Mouse (Mus musculus): ENCODE data around the gene Lrp4.

Gene Lrp4

DNA sequence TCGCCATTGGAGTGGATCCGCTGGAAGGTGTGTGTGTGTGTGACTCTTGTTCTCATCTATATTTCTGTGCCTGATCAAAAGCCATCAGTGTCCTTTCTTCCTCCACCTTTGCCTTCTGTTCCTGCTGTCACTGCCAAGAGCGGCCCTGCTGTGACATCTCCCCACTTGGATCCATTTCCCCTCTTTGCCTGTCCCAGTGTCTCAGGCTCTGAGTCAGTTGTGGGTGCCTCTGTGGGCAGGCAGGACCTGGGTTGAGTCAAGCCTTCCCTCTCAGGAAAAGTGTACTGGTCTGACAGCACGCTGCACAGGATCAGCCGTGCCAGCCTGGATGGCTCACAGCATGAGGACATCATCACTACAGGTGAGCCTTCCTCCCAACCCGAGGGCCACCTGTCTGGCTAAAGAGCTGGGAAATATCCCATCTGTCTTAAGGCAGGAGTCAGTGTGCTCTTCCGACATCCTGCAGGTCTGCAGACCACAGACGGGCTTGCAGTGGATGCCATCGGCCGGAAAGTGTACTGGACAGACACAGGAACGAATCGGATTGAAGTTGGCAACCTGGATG lies 34.8 kb downstream of the Lrp4 start:
- no peak for DNase-seq

- DNase-seq: no peak
These were observed 36.7 kb downstream of the Lrp4 start for GRCm38 (mm10) chr2:91493981-91494380.

DNA sequence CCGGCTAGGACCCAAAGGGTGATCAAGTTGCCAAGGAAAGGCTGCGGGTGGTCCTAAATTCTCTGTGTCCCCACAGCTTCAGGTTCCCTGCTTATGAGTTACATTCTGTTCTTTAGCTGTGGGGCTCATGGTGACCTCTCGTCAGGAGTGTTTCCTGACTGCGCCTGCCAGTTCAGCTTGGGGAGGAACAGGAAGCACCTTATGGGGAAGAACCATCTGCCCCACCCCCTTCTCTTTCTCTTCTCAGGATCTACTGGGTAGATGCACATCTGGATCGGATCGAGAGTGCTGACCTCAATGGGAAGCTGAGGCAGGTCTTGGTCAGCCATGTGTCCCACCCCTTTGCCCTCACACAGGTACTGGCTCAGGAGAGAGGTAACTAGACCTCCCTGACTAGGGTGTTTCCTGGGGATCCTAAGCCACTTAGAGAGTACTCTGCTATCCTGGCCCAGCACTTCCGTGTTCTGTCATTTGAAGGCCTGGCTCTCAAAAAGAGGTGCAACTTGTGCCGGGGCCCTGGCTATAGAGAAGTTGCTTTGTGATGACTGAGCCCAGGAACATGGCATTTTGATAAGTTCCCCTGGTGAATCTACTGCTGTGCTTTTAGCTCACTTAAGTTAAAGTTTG lies 40.9 kb downstream of the Lrp4 start:
- peak; percentile 29 for DNase-seq

GRCm38 (mm10) chr2:91508076-91508475 lies 50.8 kb downstream of the Lrp4 start:
- DNase-seq: no peak

DNA sequence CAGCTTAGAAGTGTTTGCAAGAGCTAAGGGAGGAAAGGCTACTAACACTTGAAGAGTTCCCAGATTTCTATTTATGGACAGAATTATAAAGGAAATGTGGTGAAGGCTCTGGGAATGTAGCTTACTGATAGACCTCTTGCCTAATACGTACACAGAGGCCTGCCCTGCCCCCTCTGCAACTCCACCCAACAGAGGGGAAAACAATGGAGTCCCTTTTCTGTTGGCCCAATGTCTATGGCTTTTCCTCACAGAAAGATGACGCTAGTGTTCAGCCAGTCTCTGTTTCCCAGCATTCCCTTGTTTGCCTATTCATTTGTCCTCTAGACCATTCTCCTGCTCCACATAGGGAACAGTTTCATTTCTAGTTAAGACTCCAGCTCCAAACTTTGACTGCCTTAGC lies 59.9 kb downstream of the Lrp4 start:
- no peak for DNase-seq

DNA sequence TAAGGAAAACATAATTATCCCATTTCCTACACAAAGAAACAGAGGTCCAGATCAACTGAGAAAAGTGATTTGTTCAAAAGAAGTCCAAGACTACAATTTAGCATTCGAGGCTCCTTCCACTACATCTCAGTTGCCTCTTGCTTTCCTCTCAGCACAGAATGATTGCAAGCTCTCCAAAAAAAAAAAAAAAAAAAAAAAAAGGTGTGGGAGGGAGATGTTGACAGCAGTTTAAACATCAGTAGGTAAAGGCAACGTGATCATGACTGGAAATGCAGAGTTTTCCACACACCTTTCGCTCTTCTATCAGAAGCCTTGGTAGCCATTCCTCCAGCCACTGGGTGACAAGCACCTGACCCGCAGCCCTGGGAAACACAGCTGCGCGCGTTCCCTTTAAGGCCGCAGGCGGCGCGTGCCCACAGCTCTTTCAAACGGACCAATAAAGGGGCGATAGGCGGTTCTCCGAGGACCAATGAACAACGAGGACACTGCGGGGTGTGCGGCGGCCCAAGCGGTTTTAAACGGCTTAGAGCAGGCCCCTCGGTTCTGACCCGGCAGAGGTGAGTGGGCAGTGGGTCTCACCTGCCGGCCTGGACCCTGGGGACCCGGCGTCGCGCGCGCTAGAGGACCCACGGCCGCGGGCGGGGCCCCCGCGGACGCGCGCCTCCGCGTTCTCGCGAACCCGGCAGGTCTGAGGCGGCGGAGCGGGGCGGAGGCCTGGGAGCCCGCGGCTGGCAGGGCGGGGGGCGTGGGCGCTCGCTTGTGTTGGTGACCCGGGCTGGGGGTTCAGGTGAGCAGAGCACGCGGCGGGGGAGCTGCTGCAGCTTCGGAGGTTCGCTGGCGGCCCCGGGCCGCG lies 69.2 kb downstream of the Lrp4 start, which contains the start of gene Ckap5:
Ckap5 (plus strand) TSS at position 469 of the 853 bp plus-strand sequence.
- peak; percentile 90 for DNase-seq

GRCm38 (mm10) chr2:91527147-91527486 lies 69.8 kb downstream of the Lrp4 start:
- no peak for DNase-seq

DNA sequence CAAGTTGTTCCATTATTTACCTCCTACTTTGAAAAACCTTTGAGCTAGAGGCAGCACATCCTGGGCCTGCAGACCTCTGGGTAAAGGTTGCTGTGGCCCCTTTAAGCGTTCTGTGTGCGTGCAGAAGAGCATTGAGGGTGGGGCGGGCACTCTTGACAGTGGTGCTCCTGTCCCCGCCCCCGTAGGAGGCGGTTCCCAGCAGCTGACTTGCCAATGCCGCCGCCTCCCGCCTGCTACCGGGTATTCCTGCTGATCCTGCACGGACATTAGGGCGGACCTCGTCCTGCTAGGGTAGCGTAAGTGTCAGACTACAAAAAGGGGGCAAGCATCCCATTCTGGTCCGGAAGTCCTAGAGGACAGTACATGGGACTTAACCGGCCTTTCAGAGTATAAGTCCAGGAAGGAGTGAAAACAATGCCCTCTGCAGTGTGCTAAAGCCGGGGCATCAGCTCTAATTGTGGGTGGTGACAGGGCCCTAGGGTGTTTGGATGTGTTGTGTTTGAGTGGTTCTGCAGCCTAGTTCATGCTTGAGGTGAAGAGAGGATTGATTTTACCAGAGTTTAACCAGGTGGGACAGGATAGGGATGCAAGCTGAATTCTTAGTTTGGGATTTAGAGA lies 80.4 kb downstream of the Lrp4 start:
- peak; percentile 81 for DNase-seq

Measured in thymus, postnatal 25 days (tissue).